Mouse (Mus musculus): ENCODE data around the gene Tpr.

The Tpr gene

DNA sequence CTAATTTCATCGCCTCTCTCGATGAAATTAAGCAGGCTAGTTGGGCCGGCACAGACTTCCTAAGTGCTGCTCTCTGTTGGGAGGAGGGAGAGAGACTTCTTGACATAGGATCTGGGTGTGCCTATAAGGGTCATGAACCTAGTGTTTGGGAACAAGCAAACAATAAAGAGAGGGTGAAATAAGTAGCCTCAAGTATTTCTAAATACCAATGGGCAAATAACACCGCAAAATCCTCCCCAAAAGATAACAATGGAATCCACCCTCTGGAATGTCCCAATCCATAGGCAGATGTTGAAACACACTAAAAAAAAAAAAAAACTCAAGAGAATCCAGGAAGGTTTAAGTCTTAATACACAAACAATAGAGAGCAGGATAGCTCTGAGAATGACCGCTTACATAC, 70.4 kb downstream of the Tpr start:
- DNase-seq (ENCODE audit: low spot score): no peak

- no peak for DNase-seq (ENCODE audit: low spot score)
Observed at GRCm38 (mm10) chr1:150463691-150464090, 71.1 kb downstream of the Tpr start.

- no peak for DNase-seq (ENCODE audit: low spot score)
Observed at GRCm38 (mm10) chr1:150465364-150465763, 72.7 kb downstream of the Tpr start.

- no peak for DNase-seq (ENCODE audit: low spot score)
Observed at GRCm38 (mm10) chr1:150466132-150466531, 73.5 kb downstream of the Tpr start, which contains the start of gene Prg4. Gene Prg4, minus strand, starts transcription at chr1:150466165.

GRCm38 (mm10) chr1:150469992-150470391, 77.4 kb downstream of the Tpr start:
- no peak for DNase-seq (ENCODE audit: low spot score)

DNA sequence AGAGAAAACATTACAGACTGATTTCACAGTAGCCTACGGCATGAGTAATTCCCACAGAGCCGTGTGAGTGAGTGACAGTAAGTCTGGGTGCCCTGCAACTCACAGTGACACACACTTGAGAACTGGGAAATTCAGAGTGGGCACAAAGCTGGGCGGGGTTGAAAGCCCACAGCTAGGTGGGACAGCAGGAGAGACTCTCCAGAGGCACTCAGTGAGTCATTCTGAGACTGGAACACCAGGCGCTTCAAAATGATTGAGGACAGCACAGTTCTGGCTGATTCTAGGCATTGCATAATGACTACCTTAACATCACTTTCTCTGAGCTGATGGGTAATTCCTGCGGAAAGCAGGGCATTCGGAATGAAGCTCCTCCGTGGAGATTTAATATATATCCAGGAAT, 79.9 kb downstream of the Tpr start:
- no peak for DNase-seq (ENCODE audit: low spot score)

GRCm38 (mm10) chr1:150480674-150481073, 88.0 kb downstream of the Tpr start:
- DNase-seq (ENCODE audit: low spot score): no peak

- no peak for DNase-seq (ENCODE audit: low spot score)
Observed at GRCm38 (mm10) chr1:150489148-150489547, 96.5 kb downstream of the Tpr start.

DNA sequence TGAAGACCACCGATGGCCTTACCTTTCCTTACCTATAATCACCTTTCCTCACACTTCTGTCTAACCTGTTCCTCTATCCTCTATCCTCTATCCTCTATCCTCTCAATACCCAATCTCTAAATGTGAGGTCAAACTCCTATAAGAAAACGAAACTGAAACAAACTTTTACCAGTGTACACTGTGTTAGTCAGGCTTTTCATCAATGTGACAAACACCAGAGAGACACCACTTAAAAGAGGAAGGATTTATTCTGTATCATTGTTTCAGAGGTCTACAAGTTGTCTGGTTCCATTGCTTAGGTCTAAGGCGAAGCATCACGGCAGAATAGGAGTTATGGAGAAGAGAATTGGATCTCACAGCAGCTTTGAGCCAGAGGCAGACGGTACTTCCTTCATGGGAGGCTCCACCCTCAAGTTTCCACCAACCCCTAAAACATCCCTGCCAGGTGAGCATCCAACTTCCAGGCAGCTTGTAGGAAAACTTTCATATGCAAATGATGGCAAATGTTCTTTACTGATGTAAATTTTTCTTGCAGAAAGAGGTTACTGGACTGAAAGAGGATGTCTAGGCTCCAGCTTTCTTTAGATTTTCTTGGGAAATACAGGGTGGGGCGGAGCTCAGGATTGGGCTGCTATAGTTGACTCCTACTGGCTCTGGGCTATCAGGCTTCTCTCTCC, 104.1 kb downstream of the Tpr start:
- no peak for DNase-seq (ENCODE audit: low spot score)

DNA sequence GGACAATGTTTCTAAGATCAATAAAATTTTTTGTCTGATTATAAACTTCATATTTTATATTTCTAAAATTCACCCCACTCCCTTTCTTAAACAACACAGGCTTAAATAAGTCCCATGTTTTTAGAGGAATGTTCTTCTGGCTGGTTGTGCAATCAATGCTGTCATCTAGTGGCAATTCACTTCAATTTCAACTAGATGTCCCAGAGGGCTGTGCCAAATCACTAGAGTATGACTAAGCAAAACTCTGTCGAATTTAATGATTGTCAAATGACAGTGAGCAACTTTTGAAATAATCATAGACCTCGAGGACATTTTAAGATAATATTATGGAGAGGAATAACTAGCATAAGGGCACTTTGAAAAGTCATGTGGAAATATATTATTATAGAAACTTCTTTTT, 105.1 kb downstream of the Tpr start:
- no peak for DNase-seq (ENCODE audit: low spot score)

DNA sequence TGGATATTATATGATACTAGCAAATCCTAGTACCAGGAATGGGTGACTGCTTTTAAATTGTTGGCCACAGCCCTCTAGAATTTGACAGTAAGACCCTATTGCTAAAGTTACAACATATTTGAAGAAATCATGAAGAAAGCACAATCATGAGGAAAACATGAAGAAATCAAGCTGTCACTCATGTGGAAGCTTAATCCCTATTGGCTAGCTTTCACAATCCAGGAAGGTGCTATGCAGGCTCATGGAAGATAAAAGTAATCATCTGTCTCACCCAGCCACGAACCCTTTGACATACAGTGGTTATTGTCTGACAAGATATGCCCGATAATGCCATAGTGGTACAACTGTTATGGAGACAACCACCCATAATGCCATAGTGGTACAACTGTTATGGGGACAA, 105.5 kb downstream of the Tpr start:
- DNase-seq (ENCODE audit: low spot score): no peak
